Mouse (Mus musculus) embryo, embryonic 10.5 days (tissue): ENCODE data around the gene Bicdl1.
A peak's percentile ranks its signal among the peaks of the same experiment; 100 is the strongest.
"Not testable (repeated sequence)": the region's sequence is repeated elsewhere in the genome, so short reads cannot be mapped to it uniquely, and the experiment has no call there.

ENCODE experiments used
- DNase-seq: peaks from one replicate; pipeline ENCODE4 v3.0.0-alpha.2; 2015; ENCODE audit warnings: low spot score

Gene Bicdl1

DNA sequence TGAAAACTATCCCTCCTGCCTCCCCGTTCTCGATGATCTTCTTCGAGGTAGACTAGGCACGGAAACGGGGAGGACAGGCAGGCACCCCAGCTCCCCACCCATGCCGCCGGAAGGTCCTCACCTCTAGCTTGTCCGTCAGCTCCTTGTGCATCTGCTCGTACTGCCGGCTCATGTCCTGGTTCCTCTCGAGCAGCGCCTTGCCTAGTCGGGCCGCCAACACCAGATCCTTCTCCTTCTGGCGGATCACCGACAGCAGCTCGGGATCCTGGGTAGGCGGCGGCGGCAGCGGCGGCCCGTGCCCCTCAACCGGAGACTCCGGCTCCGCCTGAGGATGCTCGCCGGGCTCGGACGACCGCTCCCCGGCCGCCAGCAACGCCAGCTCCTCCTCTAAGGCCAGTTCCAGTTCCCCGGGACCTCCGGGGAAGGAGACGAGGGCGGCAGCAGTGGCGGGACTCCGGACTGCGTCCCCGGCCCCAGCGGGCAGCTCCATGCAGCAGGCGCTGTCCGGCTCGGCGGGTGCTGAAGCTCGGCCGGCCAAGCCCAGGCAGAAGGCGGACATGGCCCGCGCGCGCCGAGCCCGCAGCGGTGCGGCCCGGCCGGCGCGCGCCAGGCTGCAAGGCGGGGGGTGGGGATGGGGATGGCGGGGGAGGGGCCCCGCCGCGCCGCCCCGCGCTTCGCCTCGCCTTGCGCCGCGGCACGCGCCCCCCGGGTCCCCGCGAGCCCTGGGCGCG lies at the start of gene Bicdl1:
TSS of gene Bicdl1 (minus strand) at position 621 of the 731 bp plus-strand sequence.
- DNase-seq, result peak; percentile 83

DNA sequence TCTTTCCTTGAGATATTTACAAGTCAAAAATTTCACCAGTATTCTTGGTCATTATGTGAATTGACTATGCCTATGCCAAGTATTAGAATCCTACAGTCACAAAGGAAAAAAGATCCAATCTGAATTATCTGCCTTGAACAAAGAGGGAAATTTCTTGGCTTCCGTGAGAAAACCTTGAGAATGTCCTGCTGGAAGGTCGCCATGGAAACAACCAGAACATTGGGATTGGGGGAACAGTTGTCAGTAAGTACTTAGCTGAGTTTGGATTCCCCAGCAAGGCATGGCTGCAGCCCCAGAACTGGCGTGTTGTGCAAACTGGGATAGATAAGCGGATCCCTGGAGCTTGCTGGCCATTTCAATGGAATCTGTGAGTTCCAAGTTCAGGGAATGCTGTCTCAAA lies 45.5 kb upstream of the Bicdl1 start:
- no peak for DNase-seq

DNA sequence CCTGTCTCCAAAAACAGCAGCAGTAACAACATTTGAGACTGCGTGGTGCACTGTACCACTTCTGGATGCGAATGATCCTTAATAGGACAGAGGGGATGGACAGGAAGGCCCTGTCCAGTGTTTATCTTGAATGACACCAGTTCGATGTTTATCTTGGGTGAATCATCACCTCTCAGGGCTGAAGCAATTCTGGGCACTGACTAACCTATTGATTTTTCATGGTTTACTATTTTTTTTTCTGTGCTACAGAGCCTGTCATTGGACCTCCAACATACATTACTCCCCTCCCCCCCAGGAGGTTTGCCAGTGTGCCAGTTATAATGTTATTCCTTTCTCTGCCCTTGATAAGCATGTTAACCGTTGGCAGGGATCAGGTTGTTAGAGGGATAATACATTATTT lies 43.9 kb upstream of the Bicdl1 start:
- DNase-seq, result no peak

DNA sequence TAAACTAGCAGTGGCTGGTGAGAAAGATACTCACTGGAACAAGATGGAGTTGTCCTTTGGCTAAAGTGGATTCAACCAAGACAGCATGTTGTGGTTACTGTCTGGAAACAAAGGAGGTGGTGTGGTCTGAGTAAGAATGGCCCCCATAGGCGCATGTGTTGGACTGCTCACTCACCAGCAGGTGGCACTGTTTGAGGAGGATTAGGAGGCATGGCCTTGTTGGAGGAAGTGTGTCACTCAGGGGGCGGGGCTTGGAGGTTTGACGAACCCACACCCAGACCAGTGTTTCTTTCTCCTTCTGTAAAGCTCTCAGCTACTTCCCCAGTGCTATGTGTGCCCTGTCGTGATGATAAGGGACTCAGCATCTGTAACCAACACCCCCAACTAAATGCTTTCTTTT lies 38.6 kb upstream of the Bicdl1 start:
- DNase-seq, result no peak

DNA sequence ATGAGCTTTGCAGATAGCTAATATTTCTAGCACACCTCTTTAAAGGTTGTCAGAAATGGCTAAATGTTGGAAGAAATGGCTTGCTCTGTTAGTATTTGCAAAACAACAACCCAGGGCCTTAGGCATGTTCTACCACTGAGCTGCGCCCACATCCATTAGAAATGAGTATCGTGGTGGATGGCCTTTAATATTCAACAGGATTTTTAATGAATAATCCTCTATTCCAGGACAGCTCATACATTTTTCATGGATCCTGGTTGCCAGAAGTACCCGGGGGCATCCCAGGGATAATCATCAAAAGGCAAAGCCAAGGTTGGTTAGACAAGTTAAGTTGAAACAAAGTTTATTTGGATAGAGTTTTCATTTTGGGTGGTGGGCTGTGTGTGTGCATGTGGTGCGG lies 37.7 kb upstream of the Bicdl1 start:
- no peak for DNase-seq

DNA sequence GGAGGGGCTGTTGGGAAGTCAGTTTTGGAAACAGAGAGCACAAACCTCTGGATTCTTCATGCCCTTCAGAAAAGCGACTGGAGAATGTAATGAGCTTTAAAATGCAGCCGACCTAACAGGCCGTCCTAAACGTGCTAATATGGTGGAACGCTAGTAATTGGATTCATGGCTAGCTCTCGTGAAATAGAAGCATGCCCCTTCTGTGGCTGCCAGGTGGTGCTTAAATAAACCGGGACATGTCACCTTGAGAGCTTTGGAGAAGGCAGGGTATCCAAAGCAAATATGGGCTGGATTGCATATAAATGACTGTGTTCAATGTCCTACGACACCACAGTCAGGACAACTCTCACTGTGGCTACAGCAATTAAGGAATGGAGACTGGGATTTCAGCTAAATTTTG lies 35.4 kb upstream of the Bicdl1 start:
- no peak for DNase-seq

DNA sequence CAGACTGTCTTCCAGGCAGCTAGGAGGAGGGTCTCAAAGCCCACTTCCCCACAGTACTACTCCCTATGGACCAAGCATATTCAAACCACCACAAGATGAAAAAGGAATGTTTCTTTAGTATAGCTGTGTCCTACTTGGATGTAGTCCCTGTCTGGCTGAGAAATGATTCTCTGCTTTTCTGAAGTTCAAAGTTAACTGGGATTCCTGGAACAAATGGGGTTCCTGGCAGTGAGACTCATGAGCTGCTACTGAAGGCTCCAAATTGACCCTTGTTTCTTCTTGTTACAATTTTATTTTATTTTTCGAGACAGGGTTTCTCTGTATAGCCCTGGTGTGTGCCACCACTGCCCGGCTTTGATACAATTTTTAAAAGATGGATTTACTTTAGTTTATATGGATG lies 32.6 kb upstream of the Bicdl1 start:
- DNase-seq, result no peak

DNA sequence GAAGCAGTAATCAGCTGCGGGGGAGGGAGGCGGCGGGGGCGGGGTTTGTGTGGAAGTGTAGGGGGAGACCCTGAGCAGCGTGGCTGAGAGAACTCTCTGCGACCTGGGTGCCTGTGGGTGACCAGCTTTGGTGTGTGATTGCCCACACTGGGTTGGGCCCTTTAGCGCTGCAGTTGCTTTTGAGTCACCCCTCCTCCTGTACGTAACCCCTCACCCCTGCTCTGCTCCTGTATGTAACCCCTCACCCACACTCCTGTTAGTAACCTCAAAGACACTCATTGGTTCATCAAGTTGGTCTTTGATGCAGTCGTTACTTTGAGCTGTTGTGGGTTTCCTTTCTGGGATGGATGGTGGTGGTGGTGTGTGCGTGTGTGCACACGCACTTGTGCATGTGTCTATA lies 29.5 kb upstream of the Bicdl1 start:
- DNase-seq, result no peak

DNA sequence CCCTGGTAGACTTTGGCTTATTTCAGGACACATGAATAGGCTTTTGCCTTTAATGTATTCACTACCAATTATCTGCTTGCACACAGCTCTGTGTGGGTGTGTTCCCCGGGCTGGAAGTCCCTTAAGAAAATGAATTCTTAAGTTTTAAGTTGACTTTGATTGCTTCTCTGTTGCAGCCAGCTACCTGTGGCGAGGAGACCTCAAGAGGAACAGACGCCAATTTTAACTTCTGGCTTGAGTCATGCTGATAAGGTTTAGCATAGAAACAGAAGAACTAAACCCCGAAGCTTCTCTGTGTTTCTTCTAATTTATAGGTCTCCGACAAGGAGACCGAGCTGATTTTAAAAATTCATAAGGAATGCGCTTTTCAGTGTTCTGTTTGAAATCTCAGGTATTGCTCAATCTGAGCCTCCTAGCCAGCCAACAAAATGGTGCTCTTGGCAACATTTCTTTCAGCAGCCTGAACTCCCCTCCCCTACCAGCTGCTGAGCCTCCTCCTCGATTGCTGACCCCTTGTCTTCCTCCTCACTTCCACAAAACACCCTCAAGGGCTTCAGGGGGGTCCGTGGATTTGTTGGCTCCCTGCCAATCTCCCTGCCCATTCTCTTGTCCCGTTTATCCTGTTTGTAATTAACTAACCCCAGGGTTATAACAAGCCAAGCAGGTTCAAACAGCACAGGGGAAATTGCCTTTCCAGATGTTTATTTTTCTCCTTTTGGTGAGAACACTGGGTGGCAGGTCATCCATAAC lies 27.2 kb upstream of the Bicdl1 start:
- DNase-seq, result peak; percentile 25

DNA sequence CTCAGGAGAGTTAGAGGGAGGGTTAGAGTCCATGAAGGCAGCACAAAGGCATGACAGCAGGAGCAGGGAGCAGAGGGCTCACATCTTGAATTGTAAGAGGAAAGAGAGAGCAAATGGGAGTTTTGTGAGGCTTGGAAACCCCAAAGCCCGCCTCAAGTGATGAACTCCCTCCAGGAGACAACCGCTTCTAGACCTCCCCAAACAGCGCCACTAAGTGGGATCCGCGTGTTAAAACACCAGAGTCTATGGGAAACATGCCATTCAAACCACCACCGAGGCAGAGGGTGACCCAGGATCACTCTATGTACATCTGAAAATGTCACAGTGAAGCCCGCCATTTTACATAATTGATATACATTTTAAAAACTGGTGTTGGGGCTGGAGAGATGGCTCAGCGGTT lies 26.1 kb upstream of the Bicdl1 start:
- DNase-seq, result no peak

DNA sequence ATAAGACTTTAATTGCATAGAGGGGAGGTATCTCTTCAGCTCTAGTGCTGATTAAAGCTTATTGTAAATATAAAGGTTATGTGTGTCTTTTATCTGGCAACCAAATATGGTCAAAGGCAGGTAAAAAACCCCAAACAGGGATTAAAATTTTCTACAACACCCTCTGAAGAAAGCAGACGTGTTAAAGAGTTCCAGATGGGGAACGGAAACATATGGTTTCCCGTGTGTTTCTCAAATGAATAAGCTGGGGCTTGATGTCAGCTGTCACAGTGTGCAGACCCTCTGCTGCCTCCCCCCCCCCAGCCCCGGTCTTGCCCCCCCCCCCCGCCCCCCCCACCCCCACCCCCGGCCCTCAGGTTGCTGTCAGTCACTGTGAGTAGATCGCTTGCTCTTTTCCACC lies 24.1 kb upstream of the Bicdl1 start:
- DNase-seq, result peak; percentile 25

DNA sequence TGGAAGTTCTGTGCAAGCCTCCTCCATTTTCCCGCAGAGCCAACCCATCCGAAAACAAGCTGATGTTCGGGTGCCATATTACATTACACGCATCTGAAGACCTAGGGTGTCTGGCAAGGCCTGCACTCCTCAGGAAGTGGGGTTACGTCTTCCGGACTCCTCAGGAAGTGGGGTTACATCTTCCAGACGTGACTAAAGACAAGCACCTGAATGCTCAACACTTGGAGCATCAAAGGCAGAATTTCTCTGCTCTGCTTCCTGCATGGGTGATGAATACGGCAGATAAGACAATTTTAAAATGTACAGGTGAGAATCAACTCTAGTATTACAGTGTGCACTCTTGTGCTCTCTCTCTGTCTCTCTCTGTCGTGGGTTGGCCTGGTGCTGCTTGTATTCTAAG lies 23.4 kb upstream of the Bicdl1 start:
- no peak for DNase-seq

DNA sequence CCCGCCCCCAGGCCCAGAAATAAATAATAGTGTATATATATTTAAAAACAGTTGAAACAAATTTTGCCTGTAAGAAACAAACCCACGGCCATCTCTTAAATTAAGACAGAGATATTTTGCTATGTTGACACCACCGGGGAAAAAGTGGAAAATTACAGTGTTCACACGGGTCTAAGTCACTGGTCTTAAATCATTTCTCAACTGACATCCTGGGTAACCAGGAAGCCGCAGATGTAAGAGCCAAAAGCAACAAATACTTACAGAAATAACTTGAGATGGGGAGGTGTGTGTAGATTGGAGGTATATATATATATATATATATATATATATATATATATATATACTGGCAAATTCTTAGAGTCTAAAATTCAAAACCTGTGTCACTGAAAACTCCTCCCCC lies 21.5 kb upstream of the Bicdl1 start:
- DNase-seq, result no peak

DNA sequence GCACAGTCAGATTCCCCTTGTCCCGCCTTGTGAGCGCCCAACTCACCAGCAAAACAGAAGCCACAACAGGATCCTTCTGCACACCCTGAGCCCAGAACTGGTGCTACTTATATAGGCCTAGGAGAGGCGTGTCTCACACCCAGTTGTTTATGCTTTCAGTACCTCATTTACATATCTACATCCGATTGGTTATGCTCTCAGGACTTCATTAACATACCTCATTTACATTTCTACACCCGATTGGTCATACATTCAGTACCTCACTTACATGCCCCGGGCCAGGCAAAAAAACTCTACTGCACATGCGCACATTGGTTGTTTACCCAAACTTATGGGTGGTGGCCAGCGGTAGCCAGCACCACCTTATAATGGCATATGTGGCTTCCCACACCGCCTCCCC lies 20.5 kb upstream of the Bicdl1 start:
- not testable (repeated sequence) for DNase-seq

DNA sequence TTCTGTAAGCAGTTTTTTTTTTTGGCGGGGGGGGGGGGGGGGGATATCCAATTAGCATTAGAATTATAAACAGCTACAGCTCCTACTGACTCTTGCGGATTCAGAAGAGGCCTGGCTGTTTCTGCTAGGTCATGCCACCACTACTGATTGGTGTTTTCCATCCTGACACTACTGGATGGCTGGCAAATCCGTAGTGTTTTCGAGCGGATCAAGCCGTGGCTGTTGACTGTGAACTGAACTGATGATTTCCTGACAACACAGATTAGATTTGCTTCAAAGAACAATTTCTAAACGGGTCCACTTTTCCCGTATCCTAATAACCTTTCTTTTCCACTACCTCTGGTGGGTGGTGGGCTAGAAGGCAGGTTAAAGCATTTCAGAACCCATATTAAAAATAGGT lies 16.9 kb upstream of the Bicdl1 start:
- no peak for DNase-seq

DNA sequence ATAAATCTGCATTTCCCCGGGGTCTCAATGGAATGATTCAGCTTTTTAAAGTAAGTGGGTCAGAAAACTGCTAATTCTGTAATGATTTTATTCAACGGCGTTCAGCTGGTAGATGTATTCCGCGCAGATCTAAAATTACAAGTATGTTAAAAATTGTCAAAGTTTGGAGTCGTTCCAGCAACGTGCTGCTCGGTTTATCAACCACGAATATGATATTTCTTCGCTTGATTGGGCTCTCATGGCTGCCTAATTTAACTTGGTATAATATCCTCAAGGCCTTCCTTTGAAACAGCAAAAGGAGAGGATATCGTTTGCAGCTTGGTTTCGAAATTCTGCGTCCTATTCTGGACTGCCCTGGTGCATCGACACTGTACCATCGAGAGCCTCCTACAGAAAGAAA lies 13.9 kb upstream of the Bicdl1 start:
- DNase-seq, result no peak

DNA sequence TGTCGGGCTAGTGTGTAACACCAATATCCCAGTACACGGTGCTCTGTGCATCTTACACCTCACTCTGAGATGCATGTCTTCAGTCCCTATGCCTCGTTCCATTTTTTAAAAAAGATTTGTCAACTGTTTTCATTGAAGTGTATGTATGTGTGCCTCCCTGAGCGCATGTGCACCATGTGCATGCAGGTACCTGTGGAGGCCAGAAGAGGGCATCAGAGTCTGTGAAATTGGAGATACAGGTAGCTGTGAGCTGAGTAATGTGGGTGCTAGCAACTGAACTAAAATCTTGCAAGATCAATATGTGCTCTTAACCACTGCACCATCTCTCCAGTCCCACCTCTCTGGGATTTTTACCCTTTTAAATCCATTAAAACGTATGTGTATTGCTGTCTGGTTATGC lies 6.6 kb upstream of the Bicdl1 start:
- no peak for DNase-seq

DNA sequence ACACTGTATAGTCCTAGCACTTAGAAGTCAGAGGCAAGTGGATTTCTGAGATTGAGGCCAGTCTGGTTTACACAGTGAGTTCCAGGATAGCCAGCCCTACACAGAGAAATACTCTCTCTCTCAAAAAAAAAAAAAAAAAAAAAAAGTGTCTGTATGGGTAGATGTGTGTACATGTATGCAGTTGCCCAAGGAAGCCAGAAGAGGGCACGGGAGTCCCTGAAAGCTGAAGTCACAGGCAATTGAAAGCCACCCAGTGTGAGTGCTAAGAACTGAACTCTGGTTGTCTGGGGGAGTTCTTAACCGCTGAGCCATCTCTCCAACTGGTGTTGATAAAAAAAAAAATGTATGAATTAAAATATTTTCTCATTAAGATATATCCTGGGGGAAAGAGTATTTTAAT lies 3.1 kb upstream of the Bicdl1 start:
- DNase-seq, result peak; percentile 27

DNA sequence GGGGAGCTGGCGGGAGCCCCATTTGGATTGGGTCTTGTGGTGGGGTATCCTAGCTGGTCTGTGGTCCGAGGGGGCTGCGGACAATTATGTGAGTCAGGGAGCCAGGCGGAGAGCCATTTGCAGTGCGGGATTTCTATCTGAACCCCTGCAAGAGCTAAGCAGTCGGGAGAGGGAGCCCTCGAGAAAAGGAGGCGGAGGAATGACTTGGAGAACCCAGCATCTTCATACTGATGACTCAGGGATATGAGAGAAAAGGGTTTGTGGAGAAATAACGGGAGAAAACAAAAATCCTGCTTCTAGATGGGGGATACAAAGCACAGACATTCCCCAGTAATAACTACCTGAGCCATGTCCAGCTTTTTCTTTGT lies 1.4 kb upstream of the Bicdl1 start:
- DNase-seq, result peak; percentile 86

DNA sequence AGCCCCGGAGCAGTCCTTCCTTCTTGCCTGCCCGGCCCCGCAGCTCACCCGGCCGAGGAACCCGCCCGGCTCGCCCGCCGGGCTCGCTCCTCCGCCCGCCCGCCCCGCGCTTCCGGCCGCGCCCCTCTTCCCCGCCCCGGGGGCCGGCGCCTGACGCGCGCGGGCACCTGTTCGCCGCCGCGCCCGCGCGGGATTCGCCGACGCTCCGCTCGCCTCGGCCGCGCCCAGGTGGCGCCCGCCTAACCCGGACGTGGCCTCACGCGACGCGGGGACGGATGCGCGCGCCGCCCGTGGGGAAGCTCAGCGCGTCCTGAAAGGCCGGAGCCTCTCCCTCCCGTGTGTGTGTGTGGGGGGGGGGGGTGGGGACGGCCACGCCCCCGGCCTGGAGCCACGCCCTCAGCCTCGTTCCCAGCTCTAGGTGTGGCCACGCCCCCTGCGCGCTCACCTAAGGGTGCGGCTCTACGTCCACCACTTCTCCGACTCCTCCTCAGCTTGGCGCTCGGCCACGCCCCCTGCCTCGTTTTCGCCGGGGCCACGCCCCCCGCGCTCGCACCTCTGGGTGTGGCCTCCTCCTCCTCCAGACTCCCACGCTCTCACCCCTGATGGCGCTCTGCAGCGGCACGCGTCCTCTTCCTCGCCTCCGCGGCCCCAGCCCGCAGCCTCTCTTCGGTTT lies 891 bp upstream of the Bicdl1 start:
- DNase-seq, result peak; percentile 85

DNA sequence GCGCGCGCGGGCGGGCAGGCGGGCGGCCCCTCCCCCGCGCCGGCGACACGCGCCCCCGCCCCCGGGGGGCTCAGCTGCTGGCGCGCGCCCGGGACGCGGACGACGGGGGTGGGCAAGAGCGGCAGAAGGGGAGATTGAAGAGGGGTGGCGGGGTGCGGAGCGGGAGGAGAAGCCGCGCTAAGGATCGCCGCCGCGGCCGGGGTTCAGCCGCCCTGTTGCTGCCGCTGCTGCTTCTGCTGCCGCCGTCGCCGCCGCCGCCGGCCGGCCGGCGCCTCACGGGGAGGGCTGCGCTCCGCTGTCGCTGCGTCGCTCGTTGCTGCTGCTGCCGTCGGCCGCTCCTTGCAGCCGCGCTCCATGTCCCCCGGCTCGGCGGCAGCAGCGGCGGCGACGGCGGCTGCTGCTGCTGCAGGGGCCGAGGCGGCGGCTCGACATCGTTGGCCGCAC lies 333 bp upstream of the Bicdl1 start:
- DNase-seq, result peak; percentile 56

DNA sequence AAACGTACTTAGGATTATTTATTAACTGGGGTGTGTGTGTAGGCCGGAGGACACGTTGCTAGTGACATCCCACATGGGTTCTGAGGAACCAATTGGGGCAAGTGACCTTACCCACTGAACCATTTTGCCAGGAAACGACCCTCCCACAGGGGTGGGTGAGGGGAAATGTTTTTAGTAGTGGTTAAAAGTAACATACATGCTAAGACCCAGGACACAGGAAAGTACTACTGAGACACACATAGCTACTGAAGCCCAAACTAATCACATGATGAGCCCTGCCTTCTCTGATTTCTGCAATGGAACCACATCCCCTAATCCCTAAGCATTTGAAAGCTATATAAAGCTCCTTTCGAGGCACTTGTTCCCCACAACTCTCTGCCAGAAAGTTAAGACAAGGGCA lies 1.1 kb downstream of the Bicdl1 start:
- no peak for DNase-seq

DNA sequence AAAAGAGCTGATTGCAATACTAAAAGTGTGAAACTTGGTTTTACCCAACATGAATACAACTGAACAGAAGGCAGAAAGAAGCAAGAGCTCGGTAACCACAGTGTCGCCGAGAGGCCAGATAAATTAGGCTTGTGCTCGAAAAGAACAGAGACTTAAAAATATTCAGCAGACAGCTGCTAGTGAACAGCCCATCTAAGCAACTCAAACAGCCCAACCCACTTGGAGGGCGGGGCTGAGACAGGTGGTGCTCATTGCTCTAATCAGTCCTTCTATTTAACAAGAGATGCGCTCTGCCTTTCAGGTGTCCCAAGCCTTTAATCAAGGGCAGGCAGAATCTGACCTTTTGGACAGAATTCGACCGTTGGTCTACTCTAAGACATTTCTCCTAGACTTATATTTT lies 4.8 kb downstream of the Bicdl1 start:
- no peak for DNase-seq
